Mouse (Mus musculus) retina, postnatal 7 days (tissue): Measurements from ENCODE around the gene Gm42715.
"Not testable (repeated sequence)": the region's sequence is repeated elsewhere in the genome, so short reads cannot be mapped to it uniquely, and the experiment has no call there.

ENCODE experiments used
- DNase-seq: peaks from one replicate; pipeline ENCODE4 v3.0.0-alpha.2; 2012; ENCODE audit warnings: low read depth, low spot score

Gm42715 gene

GRCm38 (mm10) chr7:127497382-127497781, 22.0 kb upstream of the Gm42715 start:
- DNase-seq: no peak

- no peak for DNase-seq
Measured at GRCm38 (mm10) chr7:127498407-127498806, 21.0 kb upstream of the Gm42715 start.

GRCm38 (mm10) chr7:127508291-127508690, 11.1 kb upstream of the Gm42715 start:
- DNase-seq: no peak

GRCm38 (mm10) chr7:127509830-127510229, 9.6 kb upstream of the Gm42715 start:
- DNase-seq: not testable (repeated sequence)

- DNase-seq: no peak
Measured at GRCm38 (mm10) chr7:127511241-127511640, 8.1 kb upstream of the Gm42715 start.

GRCm38 (mm10) chr7:127511808-127512230, 7.6 kb upstream of the Gm42715 start, which contains the start of gene Srcap:
Gene Srcap (plus strand): TSS chr7:127511983.
- DNase-seq: peak; percentile 90

GRCm38 (mm10) chr7:127512231-127513015, 7.0 kb upstream of the Gm42715 start:
- peak; percentile 94 for DNase-seq

GRCm38 (mm10) chr7:127513016-127513390, 6.4 kb upstream of the Gm42715 start:
- no peak for DNase-seq

GRCm38 (mm10) chr7:127513781-127514180, 5.6 kb upstream of the Gm42715 start:
- DNase-seq: no peak

- DNase-seq: no peak
Measured at GRCm38 (mm10) chr7:127515846-127516245, 3.5 kb upstream of the Gm42715 start.

- no peak for DNase-seq
Measured at GRCm38 (mm10) chr7:127516344-127516743, 3.0 kb upstream of the Gm42715 start.

GRCm38 (mm10) chr7:127541671-127542070, 22.3 kb downstream of the Gm42715 start:
- DNase-seq: no peak

GRCm38 (mm10) chr7:127549116-127549835, 29.9 kb downstream of the Gm42715 start:
- DNase-seq: no peak

GRCm38 (mm10) chr7:127551558-127551957, 32.2 kb downstream of the Gm42715 start:
- DNase-seq: no peak

GRCm38 (mm10) chr7:127560580-127560979, 41.2 kb downstream of the Gm42715 start:
- no peak for DNase-seq

GRCm38 (mm10) chr7:127561340-127561858, 42.0 kb downstream of the Gm42715 start, which contains the start of gene Tmem265:
Gene Tmem265 (plus strand): TSS chr7:127561390.
- DNase-seq: no peak

GRCm38 (mm10) chr7:127564381-127565150, 45.2 kb downstream of the Gm42715 start:
- DNase-seq: no peak

- peak; percentile 90 for DNase-seq
Measured at GRCm38 (mm10) chr7:127572895-127573471, 53.6 kb downstream of the Gm42715 start, which contains the start of gene Phkg2. Gene Phkg2 (plus strand): TSS chr7:127573340.

GRCm38 (mm10) chr7:127573503-127574008, 54.2 kb downstream of the Gm42715 start:
- DNase-seq: no peak

- DNase-seq: no peak
Measured at GRCm38 (mm10) chr7:127574115-127574514, 54.7 kb downstream of the Gm42715 start.

GRCm38 (mm10) chr7:127583260-127583659, 63.9 kb downstream of the Gm42715 start:
- no peak for DNase-seq
